Mouse (Mus musculus) retina, embryonic 14.5 days (tissue): ENCODE results near the gene Gata1.
A peak's percentile ranks its signal among the peaks of the same experiment; 100 is the strongest.
"Not testable (repeated sequence)": the region's sequence is repeated elsewhere in the genome, so short reads cannot be mapped to it uniquely, and the experiment has no call there.

Experiments used
- DNase-seq: peaks from one replicate; pipeline ENCODE4 v3.0.0-alpha.2; 2015; ENCODE audit warnings: low spot score

Gene Gata1

DNA sequence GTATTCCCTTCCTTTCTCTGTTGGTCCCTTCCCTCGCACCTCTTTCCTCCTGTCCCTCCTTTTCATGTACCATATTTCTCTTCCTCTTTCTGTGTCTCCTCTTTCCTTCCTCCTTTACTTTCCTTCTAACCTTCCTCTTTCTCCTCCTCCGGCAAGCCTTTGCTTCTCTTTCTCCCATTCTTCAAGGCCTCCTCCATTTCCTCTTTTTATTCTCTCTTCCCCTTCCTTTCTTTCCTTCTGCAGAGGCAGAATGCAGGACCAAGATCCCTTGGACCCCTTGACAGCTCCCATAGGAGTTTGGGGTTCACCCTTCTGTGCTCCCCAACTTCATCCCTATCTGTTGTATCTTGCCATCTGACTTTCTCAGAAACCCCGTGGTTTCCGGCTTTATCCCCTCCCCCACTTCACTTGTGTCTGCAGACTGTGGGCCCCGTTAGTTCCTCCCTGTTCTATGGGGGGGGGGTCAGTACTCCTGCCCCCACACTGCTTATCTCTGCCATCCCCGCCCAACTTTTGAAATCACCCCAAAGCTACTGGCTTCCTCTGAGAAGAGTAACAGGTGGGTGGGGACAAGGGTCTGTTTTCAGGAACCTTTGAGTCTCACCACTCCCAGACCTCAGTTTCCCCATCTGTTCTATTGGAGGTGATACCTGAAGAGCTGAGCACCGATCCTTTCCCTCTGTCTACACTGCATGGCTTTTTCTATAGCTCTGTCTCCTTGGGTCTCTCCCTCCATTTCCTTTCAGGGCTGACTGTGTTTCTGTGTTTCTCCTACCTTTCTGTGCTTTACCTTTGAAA, 13.8 kb downstream of the Gata1 start:
- DNase-seq: no peak

DNA sequence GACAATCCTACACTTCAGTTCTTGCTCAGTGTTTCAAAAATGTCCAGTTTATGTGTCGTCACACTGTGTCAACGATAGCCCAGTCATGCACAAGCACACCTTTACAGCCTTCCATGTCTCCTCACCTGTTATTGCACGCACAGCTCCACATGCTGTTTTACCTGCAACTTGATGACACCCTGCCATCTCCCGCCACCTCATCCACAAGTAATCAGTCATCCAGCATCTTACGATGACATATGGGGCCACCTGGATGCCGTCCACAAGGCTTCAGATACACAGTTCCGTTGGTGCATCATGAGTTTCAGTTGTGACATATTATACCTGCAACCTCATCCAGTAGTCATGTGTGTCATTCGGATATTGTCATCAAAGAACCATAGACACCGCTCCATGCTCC, 19.0 kb downstream of the Gata1 start:
- no peak for DNase-seq

DNA sequence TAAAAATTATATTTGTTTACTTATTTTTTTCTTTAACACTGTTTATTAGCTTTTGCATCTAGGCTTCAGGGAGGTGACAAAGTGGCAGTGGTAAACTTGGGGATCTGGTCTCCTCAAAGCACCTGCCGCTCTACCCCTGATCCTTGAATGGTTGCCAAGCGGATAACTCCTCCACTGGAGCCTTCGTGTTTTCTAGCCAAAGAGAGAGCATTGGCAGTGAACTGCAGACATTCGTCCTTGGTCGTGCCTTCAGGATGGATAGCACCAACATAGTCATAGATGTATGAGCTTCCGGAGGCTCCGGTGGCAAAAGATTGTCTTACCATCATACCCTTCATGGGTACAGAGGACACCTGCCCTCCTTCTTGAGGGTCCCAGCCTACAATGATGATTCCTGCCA, 27.8 kb downstream of the Gata1 start:
- DNase-seq: no peak

DNA sequence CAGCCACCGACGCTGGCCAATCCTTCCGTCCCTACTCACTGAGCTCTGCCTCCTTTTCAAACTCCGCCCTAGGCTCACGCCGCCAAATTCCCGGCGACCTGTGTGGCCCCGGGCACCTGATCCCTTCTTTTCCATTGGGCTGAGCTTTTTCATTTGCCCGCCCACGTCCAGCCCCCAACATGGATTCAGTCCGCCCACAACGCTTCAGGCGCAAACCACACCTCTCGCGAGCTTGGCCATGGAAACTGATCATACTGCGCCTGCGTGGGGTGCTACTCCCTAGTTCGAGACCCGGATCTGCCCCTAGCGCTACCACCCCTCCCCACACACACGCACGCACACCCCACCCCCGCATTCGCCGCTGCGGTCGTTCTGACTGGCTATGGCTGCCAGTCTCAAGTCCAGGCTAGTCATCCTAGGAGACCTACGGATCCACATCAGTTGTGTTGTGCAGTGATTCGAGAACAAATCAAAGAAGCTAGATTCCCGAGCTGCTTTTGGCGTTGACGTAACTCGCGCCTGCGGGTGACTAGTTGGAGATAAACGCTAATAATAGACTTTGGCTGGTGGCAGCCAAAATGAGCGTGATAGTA, 29.9 kb downstream of the Gata1 start:
- DNase-seq: peak; percentile 90

DNA sequence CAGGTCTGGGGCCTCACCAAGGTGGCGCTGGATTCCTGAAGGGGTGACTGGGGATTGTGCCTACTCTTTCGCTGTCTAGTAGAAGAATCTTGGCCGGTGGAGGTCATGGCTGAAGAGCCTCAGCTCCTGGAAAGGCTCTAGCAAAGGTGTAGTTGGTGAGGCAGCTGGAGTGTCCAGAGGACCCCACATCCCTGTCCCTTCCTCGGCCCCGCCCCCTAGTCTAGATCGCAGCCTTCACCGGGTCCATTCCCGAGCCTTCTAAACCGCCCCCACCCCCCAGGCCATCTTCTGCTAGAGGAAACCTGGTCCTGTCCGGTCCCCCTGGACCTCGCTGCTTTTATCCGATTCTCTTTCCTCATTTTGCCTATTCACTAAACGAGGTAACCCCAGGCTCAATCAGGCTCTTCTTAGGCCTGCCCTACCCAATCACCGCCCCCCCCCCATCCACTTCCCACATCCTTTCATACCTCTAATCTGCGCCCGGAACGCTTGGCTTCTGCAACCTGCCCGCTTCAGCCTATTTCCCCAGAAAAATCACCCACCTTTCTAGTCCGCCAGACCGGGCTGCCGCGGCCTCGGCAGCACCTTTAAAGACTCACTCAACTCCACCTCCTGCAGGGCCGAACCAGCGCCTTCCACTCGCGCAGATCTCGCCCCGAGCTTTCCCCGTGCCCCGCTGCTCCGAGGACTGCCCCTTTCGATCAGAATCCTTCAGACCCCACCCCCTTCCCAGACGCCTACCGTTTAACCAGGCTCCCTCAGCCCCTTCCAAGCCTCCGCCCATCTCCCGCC, 30.6 kb downstream of the Gata1 start, which contains the start of gene Hdac6:
Hdac6 (minus strand) TSS at position 782 of the 792 bp plus-strand sequence.
- peak; percentile 20 for DNase-seq

DNA sequence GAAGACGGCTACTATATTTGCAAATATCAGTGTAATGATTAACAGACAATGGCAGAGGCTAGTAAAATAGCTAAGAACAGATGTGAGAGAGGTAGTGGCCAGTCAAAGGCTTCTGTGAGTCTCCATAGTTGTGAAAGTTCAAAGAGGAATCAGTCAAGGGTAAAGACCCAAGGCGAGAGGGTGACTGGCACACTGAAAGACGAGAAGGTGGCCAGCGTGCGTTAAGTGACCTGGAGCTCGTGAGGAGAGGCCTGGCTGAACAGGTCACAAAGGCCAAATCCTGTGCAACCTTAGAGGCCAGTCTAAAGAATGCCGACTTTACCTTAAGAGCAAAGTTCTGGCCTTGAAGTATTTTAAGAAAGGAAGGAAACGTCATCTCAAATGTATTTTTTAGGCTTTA, 32.3 kb downstream of the Gata1 start:
- no peak for DNase-seq

DNA sequence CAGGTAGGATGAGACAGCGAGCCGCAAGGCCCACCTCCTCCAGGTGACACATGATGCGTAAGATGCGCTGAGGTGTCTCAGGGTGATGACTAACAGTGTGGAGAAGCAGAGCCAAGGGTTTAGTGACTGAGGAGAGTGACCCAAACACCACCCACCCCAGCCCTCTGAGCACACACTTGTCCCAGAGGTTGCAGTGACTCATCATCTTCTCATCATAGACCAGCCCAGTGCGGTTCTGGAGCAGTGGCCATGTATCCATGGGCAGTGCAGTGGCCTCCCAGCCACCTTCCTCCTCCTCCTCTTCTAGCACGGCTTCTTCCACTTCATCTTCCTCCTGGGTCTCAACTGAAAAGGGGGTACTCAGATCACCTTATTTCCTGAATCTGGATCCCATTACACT, 40.2 kb downstream of the Gata1 start:
- DNase-seq: no peak

DNA sequence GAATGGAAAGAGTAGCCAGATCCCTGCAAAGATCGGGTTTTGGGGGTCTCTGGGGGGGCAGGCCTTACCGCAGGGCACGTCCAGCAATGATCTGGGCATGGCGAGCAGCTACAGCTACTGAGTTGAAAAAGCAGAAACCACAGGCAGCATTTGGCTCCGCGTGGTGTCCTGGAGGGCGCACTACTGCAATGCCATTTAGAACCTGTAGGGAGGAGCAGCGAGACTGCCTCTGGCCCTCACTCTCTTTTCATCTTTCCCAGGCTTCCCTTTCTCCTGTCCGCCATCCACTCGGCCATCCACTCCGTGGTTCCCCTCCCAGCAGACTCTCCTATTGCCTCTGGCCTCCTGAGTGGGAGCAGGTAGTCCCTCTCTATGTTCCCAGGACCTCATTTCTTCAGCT, 41.0 kb downstream of the Gata1 start:
- DNase-seq: no peak

DNA sequence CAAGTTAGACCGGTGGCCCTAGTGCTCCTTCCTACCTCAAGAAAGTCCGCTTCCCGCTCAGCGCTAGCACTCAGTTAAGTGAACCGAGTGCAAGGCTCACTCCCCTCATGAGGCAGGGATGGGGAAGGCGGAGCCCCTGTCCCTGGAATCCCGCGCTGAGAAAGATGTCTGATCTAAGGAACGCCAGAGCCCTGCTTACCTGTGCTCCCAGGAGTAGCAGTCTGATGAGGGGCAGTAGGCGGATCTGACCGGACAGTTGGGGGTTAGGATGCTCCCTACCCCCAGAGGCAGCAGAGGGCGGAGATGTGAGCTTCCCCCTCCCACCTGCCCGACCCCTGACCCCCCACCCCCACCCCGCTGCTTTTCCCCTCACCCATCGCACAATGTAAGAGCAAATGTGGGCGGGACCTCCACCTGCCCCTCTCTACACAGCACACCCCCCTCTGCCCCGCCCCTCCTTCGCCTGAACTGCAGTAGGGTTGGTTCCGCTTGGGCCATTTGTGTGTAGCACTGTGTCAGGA, 49.5 kb downstream of the Gata1 start, which contains the start of gene Eras:
Eras (minus strand) TSS at position 338 of the 521 bp plus-strand sequence.
- DNase-seq: no peak

DNA sequence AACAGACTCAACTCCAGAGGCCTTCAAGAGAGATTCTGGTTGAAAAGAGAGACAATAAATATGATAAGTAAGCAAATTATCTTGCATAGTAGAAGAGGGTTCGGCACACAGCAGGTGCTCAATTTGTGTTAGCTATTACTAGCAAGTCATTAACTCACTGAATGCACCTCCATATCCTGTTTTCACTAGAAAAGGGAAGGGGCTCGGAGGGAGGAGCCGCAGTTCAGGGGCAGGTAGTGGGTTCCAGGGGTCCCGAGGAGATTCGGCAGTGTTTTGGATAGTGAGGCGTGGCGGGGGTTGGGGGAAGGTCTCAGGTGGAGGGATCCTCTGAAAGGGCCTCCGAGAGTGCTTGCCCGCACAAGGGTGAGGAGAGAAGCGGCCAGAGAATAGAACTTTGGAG, 50.8 kb downstream of the Gata1 start:
- no peak for DNase-seq

DNA sequence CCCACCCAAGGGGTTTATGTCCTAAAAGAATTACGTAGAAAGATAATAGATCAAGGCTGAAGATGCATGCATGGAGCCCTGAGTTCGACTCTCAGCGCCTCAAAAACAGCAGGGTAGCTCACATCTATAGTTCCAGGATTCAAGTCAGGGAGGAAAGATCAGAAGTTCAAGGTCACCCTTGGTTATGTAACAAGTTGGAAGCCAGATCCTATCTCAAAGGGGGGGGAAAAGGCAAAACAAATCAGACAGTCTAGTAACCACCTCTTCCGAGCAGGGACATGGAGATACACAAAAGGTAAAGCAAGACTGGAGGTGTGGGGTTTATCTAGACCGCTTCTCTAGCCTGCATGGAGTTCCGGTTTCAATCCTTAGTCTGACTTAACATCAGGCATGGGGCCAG, 51.6 kb downstream of the Gata1 start:
- no peak for DNase-seq

DNA sequence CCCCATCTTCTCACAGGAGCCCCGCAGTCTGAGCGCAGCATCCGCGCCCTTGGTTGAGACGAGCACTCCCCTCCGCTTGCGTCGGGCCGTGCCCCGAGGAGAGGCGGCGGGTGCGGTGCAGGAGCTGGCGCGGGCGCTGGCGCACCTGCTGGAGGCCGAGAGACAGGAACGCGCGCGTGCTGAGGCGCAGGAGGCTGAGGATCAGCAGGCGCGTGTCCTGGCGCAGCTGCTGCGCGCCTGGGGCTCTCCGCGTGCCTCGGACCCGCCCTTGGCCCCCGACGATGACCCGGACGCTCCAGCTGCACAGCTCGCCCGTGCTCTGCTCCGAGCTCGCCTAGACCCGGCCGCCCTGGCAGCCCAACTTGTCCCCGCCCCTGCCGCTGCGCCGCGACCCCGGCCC, 55.8 kb downstream of the Gata1 start:
- DNase-seq: peak; percentile 23

DNA sequence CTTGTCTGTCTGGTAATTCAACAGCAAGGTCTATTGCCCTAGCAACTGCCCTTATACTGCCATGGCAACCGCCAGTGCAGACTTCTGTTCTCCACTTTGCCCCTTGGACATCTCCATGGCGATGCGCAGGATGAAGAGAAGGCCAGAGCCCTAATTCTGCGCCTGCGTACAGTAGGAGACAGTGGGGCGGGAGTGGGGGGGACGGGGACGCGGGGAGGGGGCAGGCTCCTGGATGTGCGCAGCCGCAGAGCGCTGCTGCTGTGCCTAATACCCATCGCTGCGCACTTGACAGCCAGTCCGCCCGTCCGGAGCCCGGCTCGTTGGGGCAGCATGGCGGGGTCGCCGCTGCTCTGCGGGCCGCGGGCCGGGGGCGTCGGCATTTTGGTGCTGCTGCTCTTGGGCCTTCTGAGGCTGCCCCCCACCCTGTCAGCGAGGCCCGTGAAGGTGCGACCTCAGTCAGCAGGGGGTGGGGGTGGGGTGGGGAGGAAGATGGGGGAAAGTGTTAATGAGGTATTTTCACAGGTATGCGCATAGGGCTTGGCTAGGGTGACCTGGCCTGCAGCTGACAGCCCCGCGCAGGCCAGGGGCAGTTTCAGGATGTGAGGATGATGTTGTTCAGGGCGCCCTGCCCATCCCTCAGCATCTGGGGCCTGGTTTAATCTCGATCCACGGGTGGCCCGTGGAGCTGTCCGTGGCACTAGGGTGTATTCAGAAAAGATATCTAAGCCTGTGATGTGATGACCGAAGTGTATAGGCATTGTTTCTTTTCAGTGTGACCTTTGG, 58.1 kb downstream of the Gata1 start, which contains the start of gene Pcsk1n:
Pcsk1n (plus strand) TSS at position 222 of the 783 bp plus-strand sequence.
- DNase-seq: peak; percentile 79

DNA sequence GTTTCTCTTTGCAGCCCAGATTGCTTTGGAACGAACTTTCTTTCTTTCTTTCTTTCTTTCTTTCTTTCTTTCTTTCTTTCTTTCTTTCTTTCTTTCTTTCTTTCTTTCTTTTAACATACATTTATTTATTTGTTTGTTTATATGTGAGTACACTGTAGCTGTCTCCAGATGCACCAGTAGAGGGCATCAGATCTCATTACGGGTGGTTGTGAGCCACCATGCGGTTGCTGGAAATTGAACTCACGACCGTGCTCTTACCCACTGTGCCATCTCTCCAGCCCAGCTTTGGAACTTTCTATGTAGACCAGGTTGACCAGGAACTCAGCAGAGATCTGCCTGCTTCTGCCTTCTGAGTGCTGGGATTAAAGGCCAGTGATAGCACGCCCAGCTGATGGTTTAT, 59.9 kb downstream of the Gata1 start:
- not testable (repeated sequence) for DNase-seq

DNA sequence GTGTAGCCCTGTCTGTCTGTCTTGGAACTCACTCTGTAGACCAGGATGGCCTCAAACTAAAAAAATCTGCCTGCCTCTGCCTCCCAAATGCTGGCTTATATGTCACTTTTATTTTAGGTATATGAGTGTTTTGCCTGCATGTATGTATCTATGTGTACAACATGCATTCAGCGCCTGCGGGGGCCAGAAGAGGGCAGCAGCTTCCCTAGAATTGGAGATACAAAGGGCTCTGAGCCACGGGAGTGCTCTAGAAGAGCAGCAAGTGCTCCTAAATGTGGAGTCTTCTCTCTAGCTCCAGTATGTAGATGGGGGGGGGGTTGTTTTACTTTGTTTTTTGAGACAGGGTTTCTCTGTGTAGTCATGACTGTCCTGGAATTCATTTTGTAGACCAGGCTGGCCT, 62.2 kb downstream of the Gata1 start:
- not testable (repeated sequence) for DNase-seq

DNA sequence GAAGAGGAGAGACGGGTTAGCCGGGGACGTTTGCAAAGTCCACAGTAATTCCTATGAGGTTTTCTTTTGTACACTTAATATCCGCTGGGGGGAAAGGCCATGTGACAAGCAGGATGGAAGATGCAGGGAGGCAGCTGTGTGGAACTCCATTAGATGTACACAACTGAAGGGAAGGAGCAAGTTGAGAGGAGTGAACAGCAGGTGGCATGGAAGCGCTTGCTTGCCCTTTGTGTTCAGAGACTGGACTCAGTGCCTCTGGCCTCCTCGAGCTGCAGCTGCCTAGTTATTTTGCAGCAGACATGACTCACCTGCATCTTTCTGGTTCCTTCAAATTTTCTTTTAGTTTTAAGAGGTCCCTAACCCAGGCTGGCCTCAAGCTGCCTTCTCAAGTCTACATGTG, 67.4 kb downstream of the Gata1 start:
- no peak for DNase-seq
